In the genomic region with DNA sequence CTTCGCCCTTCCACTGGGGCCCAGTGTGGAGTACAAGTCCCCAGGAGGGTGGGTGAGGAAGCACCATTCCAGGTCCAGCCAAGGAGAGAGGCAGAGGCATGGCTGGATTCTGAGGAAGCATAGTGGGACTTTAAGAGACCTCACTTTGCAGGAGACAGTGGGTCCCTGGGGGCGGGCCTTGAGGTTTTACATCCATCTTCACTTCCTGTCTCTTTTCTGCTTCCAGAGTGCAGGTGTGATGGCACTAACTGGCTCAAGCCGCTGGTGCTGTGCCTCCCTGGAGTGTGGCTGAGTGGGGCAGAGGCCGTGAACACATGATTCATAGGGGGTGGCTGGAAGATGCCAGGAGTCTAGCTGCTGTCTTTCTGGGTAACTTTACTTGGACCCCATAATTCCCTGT, we compare ENCODE assay signal across 25 mouse cellular contexts. TPM values are rescaled to one million over a fixed set of nuclear protein-coding genes. Genes with fewer than 3 reads are reported as not detected.
"Had no signal": no experiment of that assay in that cellular context is flagged by ENCODE, and none has a peak within 500 bp of the region (broad histone marks: within the 10 kb centered on the region; RNA-seq: fewer than 3 reads in every experiment).

No protein-coding gene starts in this region.

- H3K9ac ChIP-seq: heart, embryonic 12.5 days; hindbrain, embryonic 12.5 days; hindbrain, embryonic 14.5 days; intestine, embryonic 15.5 days; kidney, embryonic 15.5 days; limb, embryonic 13.5 days; limb, embryonic 15.5 days had no signal

- DNase-seq: gastrocnemius, postnatal 25 days; heart, adult 18-20 months; heart, postnatal 10 days; heart, postnatal 4 days; kidney, adult 18-20 months; kidney, adult 8-10 months; kidney, postnatal 14 days; kidney, postnatal 36 days; layer of hippocampus, adult 9-11 months; layer of hippocampus, postnatal 36 days; left cerebral cortex, postnatal 4 days had no signal

- H3K9me3 ChIP-seq: heart, embryonic 12.5 days; hindbrain, embryonic 10.5 days; hindbrain, embryonic 12.5 days; intestine, embryonic 15.5 days; kidney, embryonic 15.5 days; limb, embryonic 13.5 days; limb, embryonic 15.5 days had no signal

- ATAC-seq: hindbrain, embryonic 16.5 days; inflammation-experienced regulatory T-cells, adult 6 months; intestine, embryonic 15.5 days; intestine, postnatal 0 days had no signal

- H3K27ac ChIP-seq: hindbrain, embryonic 10.5 days; hindbrain, embryonic 12.5 days; hindbrain, embryonic 14.5 days; intestine, embryonic 15.5 days; kidney, embryonic 15.5 days; kidney, postnatal 0 days; limb, embryonic 13.5 days; limb, embryonic 15.5 days had no signal

- H3K27me3 ChIP-seq: heart, embryonic 12.5 days; hindbrain, embryonic 12.5 days; intestine, embryonic 15.5 days; kidney, embryonic 15.5 days; limb, embryonic 13.5 days; limb, embryonic 15.5 days had no signal

- H3K36me3 ChIP-seq: heart, embryonic 12.5 days; hindbrain, embryonic 10.5 days; hindbrain, embryonic 12.5 days; intestine, embryonic 15.5 days; kidney, embryonic 15.5 days; limb, embryonic 13.5 days; limb, embryonic 15.5 days had no signal

- H3K4me3 ChIP-seq: heart, embryonic 12.5 days; hindbrain, embryonic 10.5 days; hindbrain, embryonic 12.5 days; intestine, embryonic 15.5 days; kidney, embryonic 15.5 days; limb, embryonic 13.5 days; limb, embryonic 15.5 days had no signal

- H3K4me2 ChIP-seq: heart, embryonic 12.5 days; hindbrain, embryonic 12.5 days; hindbrain, embryonic 14.5 days; intestine, embryonic 15.5 days; kidney, embryonic 15.5 days; limb, embryonic 13.5 days; limb, embryonic 15.5 days had no signal

RNA-seq across cellular contexts. Expression of a gene that starts 58.3 kb away (rescaled TPM):
- polyA plus RNA-seq: frontal cortex, adult 2 months; inflammation-experienced regulatory T-cells, adult 6 months; liver, adult 2 months had no signal
